Mouse (Mus musculus) CH12.LX (cell line): ENCODE data around the gene Nelfb. TPM values are rescaled to one million over a fixed set of nuclear protein-coding genes. Genes with fewer than 3 reads are reported as not detected.

Experiments used
- DNase-seq: peaks from one replicate; pipeline ENCODE4 v3.0.0-alpha.2; 2013; ENCODE audit errors: extremely low read depth
- H3K27ac ChIP-seq: 2 replicates; pipeline ENCODE4 v1.5.1; 2012; ENCODE audit warnings: low read depth, mild to moderate bottlenecking, control low read depth, moderate library complexity; ENCODE audit not compliant: insufficient read depth
- H3K27me3 ChIP-seq: replicated peaks from 2 replicates; pipeline ENCODE3; 2012; ENCODE audit warnings: inconsistent platforms
- H3K36me3 ChIP-seq, 2 experiments: replicated peaks in 1 of 2; 2 replicates each; pipeline versions ENCODE3 to v1.6.1; 2012; ENCODE audit warnings: inconsistent platforms in 1 of 2, low read length in 1 of 2, mild to moderate bottlenecking in 1 of 2, mixed read lengths in 1 of 2, moderate library complexity in 1 of 2; ENCODE audit not compliant: control insufficient read depth in 1 of 2, insufficient read depth in 1 of 2
- H3K4me1 ChIP-seq, 2 experiments: 2 replicates each; pipeline ENCODE4 v1.6.1; 2012; ENCODE audit warnings: inconsistent platforms in 1 of 2, moderate library complexity in 1 of 2; ENCODE audit not compliant: insufficient read depth in 2 of 2, control insufficient read depth in 1 of 2
- H3K4me2 ChIP-seq: 2 replicates; pipeline ENCODE4 v1.6.1; 2012; ENCODE audit warnings: low read depth, mild to moderate bottlenecking, control low read depth; ENCODE audit not compliant: poor library complexity, insufficient read depth, severe bottlenecking
- H3K4me3 ChIP-seq, 3 experiments: fragments of 150-350 bp in 1 of 3; sonication (generic) in 1 of 3; replicated peaks in 1 of 3; 2 replicates each; pipeline versions ENCODE3 to v1.5.1; 2011 to 2012; ENCODE audit warnings: low read depth in 2 of 3, low read length in 2 of 3, mild to moderate bottlenecking in 2 of 3, moderate library complexity in 2 of 3, control low read depth in 1 of 3, improper control_type of control experiment in 1 of 3, inconsistent platforms in 1 of 3, mixed read lengths in 1 of 3; ENCODE audit not compliant: poor library complexity in 1 of 3
- H3K79me2 ChIP-seq: replicated peaks from 2 replicates; pipeline ENCODE4 v1.6.1; 2012; ENCODE audit warnings: mild to moderate bottlenecking, moderate library complexity; ENCODE audit not compliant: control insufficient read depth, poor library complexity, insufficient read depth, severe bottlenecking; ENCODE audit errors: extremely low read depth
- H3K9ac ChIP-seq: 2 replicates; pipeline ENCODE4 v1.6.1; 2012; ENCODE audit warnings: low read depth, mild to moderate bottlenecking, control low read depth, moderate library complexity; ENCODE audit not compliant: insufficient read depth
- H3K9me3 ChIP-seq: replicated peaks from 2 replicates; pipeline ENCODE3; 2012; ENCODE audit warnings: low read length, inconsistent platforms, mixed read lengths
- CHD1 ChIP-seq: IDR thresholded peaks from 2 replicates; pipeline ENCODE4 v1.6.1; 2012; ENCODE audit warnings: low read depth, low read length, improper control_type of control experiment, inconsistent platforms
- CHD2 ChIP-seq: IDR thresholded peaks from 2 replicates; pipeline ENCODE4 v1.6.1; 2011; ENCODE audit warnings: low read length, improper control_type of control experiment
- CTCF ChIP-seq, 2 experiments: IDR thresholded peaks in 1 of 2; conservative IDR thresholded peaks in 1 of 2; 2 replicates each; pipeline ENCODE4 v1.5.1; 2011 to 2012; ENCODE audit warnings: low read depth in 2 of 2, low read length in 2 of 2, improper control_type of control experiment in 1 of 2, inconsistent platforms in 1 of 2, mild to moderate bottlenecking in 1 of 2, moderate library complexity in 1 of 2
- ELF1 ChIP-seq: IDR thresholded peaks from 2 replicates; pipeline ENCODE4 v1.6.1; 2014; ENCODE audit warnings: low read depth, mild to moderate bottlenecking, inconsistent platforms, low read length, improper control_type of control experiment
- EP300 ChIP-seq: IDR thresholded peaks from 2 replicates; pipeline ENCODE4 v1.6.1; 2011; ENCODE audit warnings: low read length, improper control_type of control experiment
- GABPA ChIP-seq: IDR thresholded peaks from 2 replicates; pipeline ENCODE4 v1.6.1; 2012; ENCODE audit warnings: low read depth, low read length, improper control_type of control experiment, inconsistent platforms; ENCODE audit not compliant: insufficient replicate concordance
- IRF4 ChIP-seq: IDR thresholded peaks from 2 replicates; pipeline ENCODE4 v1.6.1; 2014; ENCODE audit warnings: low read depth, mild to moderate bottlenecking, inconsistent platforms, low read length, improper control_type of control experiment
- JUN ChIP-seq: IDR thresholded peaks from 2 replicates; pipeline ENCODE4 v1.6.1; 2011; ENCODE audit warnings: low read depth, mild to moderate bottlenecking, low read length, improper control_type of control experiment, moderate library complexity; ENCODE audit not compliant: insufficient read depth
- KAT2A ChIP-seq: IDR thresholded peaks from 2 replicates; pipeline ENCODE4 v1.6.1; 2012; ENCODE audit warnings: low read length, improper control_type of control experiment, inconsistent platforms; ENCODE audit not compliant: insufficient replicate concordance
- MAFK ChIP-seq: IDR thresholded peaks from 2 replicates; pipeline ENCODE4 v1.6.1; 2011; ENCODE audit warnings: low read length, improper control_type of control experiment; ENCODE audit not compliant: insufficient replicate concordance
- MAZ ChIP-seq: IDR thresholded peaks from 2 replicates; pipeline ENCODE4 v1.6.1; 2012; ENCODE audit warnings: low read depth, mild to moderate bottlenecking, inconsistent platforms, low read length, improper control_type of control experiment, moderate library complexity
- POLR2AphosphoS2 ChIP-seq: IDR thresholded peaks from 2 replicates; pipeline ENCODE4 v1.6.1; 2011; ENCODE audit warnings: low read depth, low read length, improper control_type of control experiment
- RCOR1 ChIP-seq: conservative IDR thresholded peaks from 2 replicates; pipeline ENCODE4 v1.6.1; 2012; ENCODE audit warnings: low read depth, mild to moderate bottlenecking, inconsistent platforms, low read length, improper control_type of control experiment
- SMC3 ChIP-seq: IDR thresholded peaks from 2 replicates; pipeline ENCODE4 v1.6.1; 2011; ENCODE audit warnings: low read depth, low read length, improper control_type of control experiment
- TCF12 ChIP-seq: IDR thresholded peaks from 2 replicates; pipeline ENCODE4 v1.6.1; 2014; ENCODE audit warnings: low read depth, mild to moderate bottlenecking, inconsistent platforms, low read length, improper control_type of control experiment
- UBTF ChIP-seq: IDR thresholded peaks from 2 replicates; pipeline ENCODE4 v1.6.1; 2012; ENCODE audit warnings: low read depth, mild to moderate bottlenecking, inconsistent platforms, low read length, improper control_type of control experiment, moderate library complexity
- USF1 ChIP-seq: IDR thresholded peaks from 2 replicates; pipeline ENCODE4 v1.6.1; 2014; ENCODE audit warnings: low read depth, mild to moderate bottlenecking, inconsistent platforms, low read length, improper control_type of control experiment
- ZC3H11A ChIP-seq: IDR thresholded peaks from 2 replicates; pipeline ENCODE4 v1.6.1; 2012; ENCODE audit warnings: low read depth, mild to moderate bottlenecking, inconsistent platforms, low read length, improper control_type of control experiment
- ZKSCAN1 ChIP-seq: IDR thresholded peaks from 2 replicates; pipeline ENCODE4 v1.6.1; 2012; ENCODE audit warnings: low read depth, inconsistent platforms, low read length, improper control_type of control experiment, borderline replicate concordance
- ZNF384 ChIP-seq: IDR thresholded peaks from 2 replicates; pipeline ENCODE4 v1.6.1; 2012; ENCODE audit warnings: low read depth, low read length, improper control_type of control experiment, inconsistent platforms
- dilution Hi-C: fragments of 300-500 bp; cut with MboI; formaldehyde crosslinking; loops from 2 replicates; pipeline ENCODE4 v1.14.3; 2020; ENCODE audit warnings: low sequenced_read_pairs; ENCODE audit not compliant: extremely low pct_unique_long_range_greater_than_20kb, extremely low pct_ligation_motif_present
- in situ Hi-C: fragments of 300-500 bp; cut with MboI; formaldehyde crosslinking; loops from 3 replicates; pipeline ENCODE4 v1.14.3; 2019; ENCODE audit warnings: low sequenced_read_pairs, low pct_ligation_motif_present, low pct_unique_long_range_greater_than_20kb, mixed read lengths
- polyA plus RNA-seq: library from polyadenylated mRNA; unstranded; fragments of >175 nt; gene quantifications from 2 replicates; pipeline ENCODE4 v1.2.1, GENCODE M21; 2012; ENCODE audit warnings: low read depth; ENCODE audit not compliant: insufficient read length
- total RNA-seq, 2 experiments: library from RNA; depleted of rRNA; stranded (reverse); fragments of 300-350 nt in 1 of 2; fragments of >200 nt in 1 of 2; gene quantifications; 2 replicates each; pipeline ENCODE4 v1.2.3; 2012 to 2014

Gene Nelfb
- total and polyA plus RNA-seq, 3 experiments: 53.6 to 58.0 (median 57.0) TPM

- no peaks in the 10 kb centered on the region for H3K9me3 ChIP-seq
- H3K27me3 ChIP-seq: peaks cover 70% of the 10 kb centered on the region
- H3K9ac ChIP-seq: no peak overlapping the region
- H3K4me2 ChIP-seq: no peak overlapping the region
- in situ Hi-C loops: no loop called here
- dilution Hi-C loops: no loop called here
- TF ChIP-seq MAFK (no peak), KAT2A (no peak), ZC3H11A (no peak), USF1 (no peak), POLR2AphosphoS2 (no peak), TCF12 (no peak), UBTF (no peak), RCOR1 (no peak), CHD1 (no peak), SMC3 (no peak), MAZ (no peak), IRF4 (no peak), ZNF384 (no peak), ELF1 (no peak), GABPA (no peak)
- H3K36me3 ChIP-seq: no peaks in the 10 kb centered on the region
- no peak overlapping the region for H3K4me3 ChIP-seq
- no peaks in the 10 kb centered on the region for H3K79me2 ChIP-seq
- H3K27ac ChIP-seq: no peak overlapping the region
- peaks cover 6 to 21% of the 10 kb centered on the region in 2 experiments for H3K4me1 ChIP-seq
- no peak for DNase-seq
Measured at GRCm38 (mm10) chr2:25231038-25231437, 19.7 kb upstream of the Nelfb start.

GRCm38 (mm10) chr2:25230581-25230980, 19.3 kb upstream of the Nelfb start:
- no peak overlapping the region for H3K4me3 ChIP-seq
- no peak overlapping the region for H3K9ac ChIP-seq
- H3K4me2 ChIP-seq: no peak overlapping the region
- peaks cover 4 to 25% of the 10 kb centered on the region in 2 experiments; a peak in 3 of 4 replicates for H3K4me1 ChIP-seq
- no peaks in the 10 kb centered on the region for H3K36me3 ChIP-seq
- H3K27me3 ChIP-seq: peaks cover 65% of the 10 kb centered on the region
- dilution Hi-C loops: no loop called here
- H3K9me3 ChIP-seq: no peaks in the 10 kb centered on the region
- DNase-seq: no peak
- no peaks in the 10 kb centered on the region for H3K79me2 ChIP-seq
- TF ChIP-seq JUN: no peak
- no peak for TF ChIP-seq IRF4
- TF ChIP-seq TCF12: no peak
- no peak for TF ChIP-seq CTCF (conservative IDR thresholded peaks at IDR 0.05 in 1 of 2, IDR thresholded peaks at IDR 0.05 in 1 of 2; ENCODE audit: low read depth in 2 of 2, low read length in 2 of 2)
- TF ChIP-seq CHD2: no peak
- TF ChIP-seq ZKSCAN1: no peak
- TF ChIP-seq EP300: no peak
- in situ Hi-C loops: no loop called here
- H3K27ac ChIP-seq: no peak overlapping the region
